Mouse (Mus musculus) C2C12 (cell line): ENCODE results near the gene Rnaseh2a. TPM values are rescaled to one million over a fixed set of nuclear protein-coding genes. Genes with fewer than 3 reads are reported as not detected.
"Not testable (repeated sequence)": the region's sequence is repeated elsewhere in the genome, so short reads cannot be mapped to it uniquely, and the experiment has no call there.

Experiments
- H3K27me3 ChIP-seq: one replicate; pipeline ENCODE4 v1.6.1; 2011; ENCODE audit not compliant: control insufficient read depth, insufficient read depth, insufficient read length
- H3K36me3 ChIP-seq: one replicate; pipeline ENCODE4 v1.6.1; 2011; ENCODE audit not compliant: control insufficient read depth, insufficient read depth
- H3K4me3 ChIP-seq: one replicate; pipeline ENCODE4 v1.5.1; 2011; ENCODE audit warnings: mild to moderate bottlenecking, control low read depth; ENCODE audit not compliant: poor library complexity, insufficient read depth, severe bottlenecking
- H3K79me2 ChIP-seq: one replicate; pipeline ENCODE4 v1.6.1; 2011; ENCODE audit not compliant: control insufficient read depth, insufficient read depth
- H3K79me3 ChIP-seq: one replicate; pipeline ENCODE4 v1.6.1; 2011; ENCODE audit warnings: low read depth, control low read depth
- H3ac ChIP-seq: one replicate; pipeline ENCODE3; 2011; ENCODE audit warnings: low read depth; ENCODE audit not compliant: control insufficient read depth, insufficient read length
- CEBPB ChIP-seq: IDR thresholded peaks from one replicate; pipeline ENCODE4 v1.6.1; 2011; ENCODE audit warnings: low read depth, mild to moderate bottlenecking, control low read depth, moderate library complexity
- CTCF ChIP-seq: IDR thresholded peaks from one replicate; pipeline ENCODE4 v1.5.1; 2011; ENCODE audit not compliant: control insufficient read depth, insufficient read depth, insufficient read length
- FOSL1 ChIP-seq: IDR thresholded peaks from one replicate; pipeline ENCODE4 v1.8.0; 2011; ENCODE audit warnings: mild to moderate bottlenecking, low read length; ENCODE audit not compliant: poor library complexity, insufficient read depth, severe bottlenecking
- MAX ChIP-seq: IDR thresholded peaks from one replicate; pipeline ENCODE4 v1.6.1; 2011; ENCODE audit warnings: mild to moderate bottlenecking, control low read depth
- MYOD1 ChIP-seq: IDR thresholded peaks from one replicate; pipeline ENCODE4 v1.6.1; 2011; ENCODE audit warnings: low read depth; ENCODE audit not compliant: control insufficient read depth, insufficient read length
- MYOG ChIP-seq: IDR thresholded peaks from one replicate; pipeline ENCODE4 v1.6.1; 2011; ENCODE audit not compliant: control insufficient read depth, insufficient read length; ENCODE audit errors: extremely low read depth
- USF1 ChIP-seq: IDR thresholded peaks from one replicate; pipeline ENCODE4 v1.6.1; 2011; ENCODE audit warnings: low read depth, mild to moderate bottlenecking, control low read depth, moderate library complexity
- microRNA-seq: library from miRNA; unstranded; fragments of <30 nt; microRNA quantifications from one replicate; pipeline ENCODE4, GENCODE M21; 2019; ENCODE audit warnings: borderline microRNAs expressed
- polyA plus RNA-seq: library from polyadenylated mRNA; unstranded; fragments of >200 nt; fragmentation: generic; extraction: Trizol; gene quantifications from one replicate; pipeline ENCODE4 v1.2.1, GENCODE M21; 2012; ENCODE audit warnings: missing spikeins

Gene Rnaseh2a
- polyA plus RNA-seq, 1 experiment: 145 TPM

- Histone ChIP-seq H3ac (peak within 1 kb of the TSS; percentile 66), H3K79me3 (no peaks in the 10 kb centered on the region), H3K36me3 (no peaks in the 10 kb centered on the region), H3K27me3 (no peaks in the 10 kb centered on the region), H3K4me3 (peak within 1 kb of the TSS; percentile 31), H3K79me2 (no peaks in the 10 kb centered on the region)
- TF ChIP-seq FOSL1 (no peak), USF1 (peak; percentile 94), MAX (peak; percentile 41), MYOD1 (no peak), CEBPB (no peak)
Measured at GRCm38 (mm10) chr8:84908421-84909161, 61.0 kb downstream of the Rnaseh2a start, which contains the start of gene Dnase2a. Gene Dnase2a, plus strand, starts transcription at chr8:84908560.

- peak overlapping the region; percentile 31 for H3K4me3 ChIP-seq
- not testable (repeated sequence) for H3K79me3 ChIP-seq, H3K27me3 ChIP-seq
Measured at GRCm38 (mm10) chr8:84907979-84908378, 61.6 kb downstream of the Rnaseh2a start.

GRCm38 (mm10) chr8:84907493-84907892 is 62.1 kb downstream of the Rnaseh2a start:
- H3K27me3 ChIP-seq: no peaks in the 10 kb centered on the region
- H3K79me2 ChIP-seq: no peaks in the 10 kb centered on the region
- TF ChIP-seq CTCF (no peak), CEBPB (no peak), MYOD1 (no peak), FOSL1 (no peak), MYOG (no peak), USF1 (no peak), MAX (no peak)
- no peak overlapping the region for H3K4me3 ChIP-seq
- H3ac ChIP-seq: no peak overlapping the region
- H3K36me3 ChIP-seq: no peaks in the 10 kb centered on the region
- no peaks in the 10 kb centered on the region for H3K79me3 ChIP-seq

More at GRCm38 (mm10) chr8:84907979-84908378, 61.6 kb downstream of the Rnaseh2a start:
- H3K36me3 ChIP-seq, H3ac ChIP-seq, H3K79me2 ChIP-seq: not testable (repeated sequence)

- Histone ChIP-seq H3K79me3 (no peaks in the 10 kb centered on the region), H3K36me3 (no peaks in the 10 kb centered on the region), H3K4me3 (no peak overlapping the region), H3K27me3 (no peaks in the 10 kb centered on the region), H3K79me2 (no peaks in the 10 kb centered on the region), H3ac (no peak overlapping the region)
- TF ChIP-seq MYOD1 (no peak), USF1 (no peak), FOSL1 (no peak), CTCF (no peak), CEBPB (no peak), MYOG (no peak), MAX (no peak)
Measured at GRCm38 (mm10) chr8:84907037-84907436, 62.5 kb downstream of the Rnaseh2a start.

Small RNA genes lying within 50 kb of the gene (microRNA-seq; reads per million reads assigned to microRNA genes)
- gene Gm24197: not detected

Other genes with a start within 250 kb of the Rnaseh2a start
- gene G430095P16Rik, start 246.8 kb downstream of the Rnaseh2a start, polyA plus RNA-seq: 2.9 TPM
- 50.7 TPM for gene Nfix, start 169.4 kb downstream of the Rnaseh2a start, polyA plus RNA-seq
- 2.4 TPM for gene Dand5, start 146.9 kb downstream of the Rnaseh2a start, polyA plus RNA-seq
- 32.5 TPM for gene Gadd45gip1, start 138.2 kb downstream of the Rnaseh2a start, polyA plus RNA-seq
- gene Rad23a, start 129.1 kb downstream of the Rnaseh2a start, polyA plus RNA-seq: 68.3 TPM
- 687 TPM for gene Calr, start 122.8 kb downstream of the Rnaseh2a start, polyA plus RNA-seq
- 104 TPM for gene Farsa, start 112.8 kb downstream of the Rnaseh2a start, polyA plus RNA-seq
- gene Syce2, start 97.7 kb downstream of the Rnaseh2a start, polyA plus RNA-seq: 8.5 TPM
- 11.4 TPM for gene Gcdh, start 75.8 kb downstream of the Rnaseh2a start, polyA plus RNA-seq
- 0.09 TPM for gene Klf1, start 67.8 kb downstream of the Rnaseh2a start, polyA plus RNA-seq
- 9.0 TPM for gene Dnase2a, start 61.2 kb downstream of the Rnaseh2a start, polyA plus RNA-seq
- gene Mast1, start 32.4 kb downstream of the Rnaseh2a start, polyA plus RNA-seq: not detected
- gene Rtbdn, start 22.8 kb downstream of the Rnaseh2a start, polyA plus RNA-seq: 0.05 TPM
- gene Gm49661, start 334 bp downstream of the Rnaseh2a start, polyA plus RNA-seq: not detected
- 609 TPM for gene Prdx2, start 180 bp downstream of the Rnaseh2a start, polyA plus RNA-seq
- gene Junb, start 9.0 kb upstream of the Rnaseh2a start, polyA plus RNA-seq: 158 TPM
- 7.0 TPM for gene Hook2, start 20.8 kb upstream of the Rnaseh2a start, polyA plus RNA-seq
- 0.04 TPM for gene Best2, start 44.8 kb upstream of the Rnaseh2a start, polyA plus RNA-seq
- 253 TPM for gene Asna1, start 55.5 kb upstream of the Rnaseh2a start, polyA plus RNA-seq
- gene Trir, start 57.1 kb upstream of the Rnaseh2a start, polyA plus RNA-seq: 321 TPM
- 52.0 TPM for gene Tnpo2, start 67.1 kb upstream of the Rnaseh2a start, polyA plus RNA-seq
- 20.0 TPM for gene Fbxw9, start 90.3 kb upstream of the Rnaseh2a start, polyA plus RNA-seq
- not detected for gene Gm5741, start 98.2 kb upstream of the Rnaseh2a start, polyA plus RNA-seq
- 123 TPM for gene Dhps, start 102.0 kb upstream of the Rnaseh2a start, polyA plus RNA-seq
- 152 TPM for gene Wdr83os, start 111.0 kb upstream of the Rnaseh2a start, polyA plus RNA-seq
- gene Wdr83, start 111.5 kb upstream of the Rnaseh2a start, polyA plus RNA-seq: 25.0 TPM
- gene Man2b1, start 113.5 kb upstream of the Rnaseh2a start, polyA plus RNA-seq: 9.8 TPM
- gene Zfp791, start 153.3 kb upstream of the Rnaseh2a start, polyA plus RNA-seq: 0.07 TPM
- gene Cks1brt, start 182.2 kb upstream of the Rnaseh2a start, polyA plus RNA-seq: not detected